Mouse (Mus musculus) urinary bladder, postnatal 4 days (tissue): Measurements from ENCODE around the gene Fmo3.

Experiments used
- DNase-seq, 2 experiments: peaks; one replicate each; pipeline ENCODE4 v3.0.0; 2021 to 2022; ENCODE audit warnings: low spot score in 2 of 2

Gene Fmo3

GRCm38 (mm10) chr1:162931310-162931875, 52.9 kb downstream of the Fmo3 start:
- no peak for DNase-seq

GRCm38 (mm10) chr1:162930631-162931030, 53.7 kb downstream of the Fmo3 start:
- no peak for DNase-seq

GRCm38 (mm10) chr1:162929146-162929545, 55.2 kb downstream of the Fmo3 start:
- no peak for DNase-seq

GRCm38 (mm10) chr1:162925121-162925520, 59.2 kb downstream of the Fmo3 start:
- DNase-seq: no peak

GRCm38 (mm10) chr1:162916661-162917060, 67.7 kb downstream of the Fmo3 start:
- DNase-seq: no peak

GRCm38 (mm10) chr1:162914932-162915556, 69.3 kb downstream of the Fmo3 start:
- no peak for DNase-seq

GRCm38 (mm10) chr1:162912085-162912484, 72.2 kb downstream of the Fmo3 start:
- no peak for DNase-seq
